Mouse (Mus musculus): ENCODE measurements around the gene Lrrc56.

- TF ChIP-seq GATA1 (IDR thresholded peaks at IDR 0.05; ENCODE audit: low read length) (no peak), TAL1 (IDR thresholded peaks at IDR 0.05; ENCODE audit: low read length) (no peak)
Observed at GRCm38 (mm10) chr7:141206182-141206937, 12.4 kb downstream of the Lrrc56 start.
